Mouse (Mus musculus): Measurements from ENCODE around the gene 2410137M14Rik. TPM values are rescaled to one million over a fixed set of nuclear protein-coding genes. Genes with fewer than 3 reads are reported as not detected.

2410137M14Rik gene
- polyA plus RNA-seq, 1 experiment from 2014 or later = not detected

- Histone ChIP-seq H3K36me3 (peaks cover 22% of the 10 kb centered on the region), H3K4me1 (peaks cover 15% of the 10 kb centered on the region), H3K4me3 (replicated peaks) (peak overlapping the region; percentile 76), H3K9me3 (replicated peaks) (no peaks in the 10 kb centered on the region), H3K4me2 (peak overlapping the region; percentile 78), H3K27me3 (no peaks in the 10 kb centered on the region), H3K9ac (peak overlapping the region; percentile 74), H3K27ac (peak overlapping the region; percentile 85)
- peak; percentile 24; the same call in 1 of the 2 replicates for ATAC-seq (replicated peaks; ENCODE audit: low FRiP score)
- 9% methylated on average over 12 of the region's 12 CpGs for WGBS
Observed at GRCm38 (mm10) chr17:36958884-36959283, 22.2 kb downstream of the 2410137M14Rik start.

GRCm38 (mm10) chr17:36957999-36958743 is 22.9 kb downstream of the 2410137M14Rik start, which contains the start of the genes Znrd1 and Znrd1as:
Znrd1 (minus strand) TSS chr17:36958559.
Znrd1as (plus strand) TSS chr17:36958592.
- H3K9me3 ChIP-seq (replicated peaks) = no peaks in the 10 kb centered on the region
- under 1% methylated on average over 46 of the region's 46 CpGs for WGBS
- H3K9ac ChIP-seq = peak within 1 kb of the TSS; percentile 74
- peaks cover 22% of the 10 kb centered on the region for H3K36me3 ChIP-seq
- H3K4me1 ChIP-seq = peaks cover 15% of the 10 kb centered on the region
- peak within 1 kb of the TSS; percentile 76 for H3K4me3 ChIP-seq (replicated peaks)
- H3K27ac ChIP-seq = peak within 1 kb of the TSS; percentile 85
- H3K4me2 ChIP-seq = peak within 1 kb of the TSS; percentile 78
- peak; percentile 99 for ATAC-seq (replicated peaks; ENCODE audit: low FRiP score)
- no peaks in the 10 kb centered on the region for H3K27me3 ChIP-seq

- Histone ChIP-seq H3K27me3 (no peaks in the 10 kb centered on the region), H3K9me3 (replicated peaks) (no peaks in the 10 kb centered on the region), H3K4me1 (peaks cover 19% of the 10 kb centered on the region), H3K9ac (no peak overlapping the region), H3K27ac (no peak overlapping the region), H3K36me3 (peaks cover 35% of the 10 kb centered on the region), H3K4me2 (no peak overlapping the region), H3K4me3 (replicated peaks) (no peak overlapping the region)
- WGBS = 85% methylated on average over 1 of the region's 1 CpGs
- ATAC-seq (replicated peaks; ENCODE audit: low FRiP score) = no peak
Observed at GRCm38 (mm10) chr17:36953062-36953461, 28.0 kb downstream of the 2410137M14Rik start.

- Histone ChIP-seq H3K4me2 (no peak overlapping the region), H3K4me3 (replicated peaks) (no peak overlapping the region), H3K9ac (no peak overlapping the region), H3K27me3 (no peaks in the 10 kb centered on the region), H3K36me3 (peaks cover 35% of the 10 kb centered on the region), H3K9me3 (replicated peaks) (no peaks in the 10 kb centered on the region), H3K27ac (no peak overlapping the region), H3K4me1 (peaks cover 22% of the 10 kb centered on the region)
- ATAC-seq (replicated peaks; ENCODE audit: low FRiP score) = no peak
- 92% methylated on average over 2 of the region's 2 CpGs for WGBS
Observed at GRCm38 (mm10) chr17:36952631-36953030, 28.4 kb downstream of the 2410137M14Rik start.

- Histone ChIP-seq H3K9me3 (replicated peaks) (no peaks in the 10 kb centered on the region), H3K4me2 (peak within 1 kb of the TSS; percentile 72), H3K27me3 (peaks cover 8% of the 10 kb centered on the region), H3K36me3 (peaks cover 31% of the 10 kb centered on the region), H3K27ac (peak within 1 kb of the TSS; percentile 81), H3K4me3 (replicated peaks) (peak within 1 kb of the TSS; percentile 79), H3K4me1 (peaks cover 29% of the 10 kb centered on the region), H3K9ac (peak within 1 kb of the TSS; percentile 76)
- WGBS = 4% methylated on average over 36 of the region's 36 CpGs
- peak; percentile 97 for ATAC-seq (replicated peaks; ENCODE audit: low FRiP score)
Observed at GRCm38 (mm10) chr17:36950981-36951947, 29.8 kb downstream of the 2410137M14Rik start, which contains the start of gene Ppp1r11. Ppp1r11 (minus strand) TSS chr17:36951741.

GRCm38 (mm10) chr17:36949265-36949664 is 31.8 kb downstream of the 2410137M14Rik start:
- Histone ChIP-seq H3K4me3 (replicated peaks) (no peak overlapping the region), H3K36me3 (peaks cover 16% of the 10 kb centered on the region), H3K4me1 (peaks cover 30% of the 10 kb centered on the region), H3K9ac (no peak overlapping the region), H3K27me3 (peaks cover 28% of the 10 kb centered on the region), H3K27ac (no peak overlapping the region), H3K9me3 (replicated peaks) (no peaks in the 10 kb centered on the region), H3K4me2 (no peak overlapping the region)
- 86% methylated on average over 8 of the region's 8 CpGs for WGBS
- ATAC-seq (replicated peaks; ENCODE audit: low FRiP score) = no peak

GRCm38 (mm10) chr17:36948286-36948685 is 32.8 kb downstream of the 2410137M14Rik start:
- H3K27ac ChIP-seq = 0 out of 2 replicates have a peak overlapping the region, but pooled peaks have one; percentile 9
- WGBS = 88% methylated on average over 1 of the region's 1 CpGs
- no peak overlapping the region for H3K4me3 ChIP-seq (replicated peaks)
- peaks cover 40% of the 10 kb centered on the region for H3K4me1 ChIP-seq
- H3K9ac ChIP-seq = no peak overlapping the region
- H3K36me3 ChIP-seq = peaks cover 13% of the 10 kb centered on the region
- no peak overlapping the region for H3K4me2 ChIP-seq
- no peaks in the 10 kb centered on the region for H3K9me3 ChIP-seq (replicated peaks)
- no peak for ATAC-seq (replicated peaks; ENCODE audit: low FRiP score)
- H3K27me3 ChIP-seq = peaks cover 38% of the 10 kb centered on the region

GRCm38 (mm10) chr17:36947051-36947819 is 33.8 kb downstream of the 2410137M14Rik start:
- Histone ChIP-seq H3K4me3 (replicated peaks) (peak overlapping the region; percentile 60), H3K9ac (peak overlapping the region; percentile 56), H3K4me1 (peaks cover 50% of the 10 kb centered on the region), H3K27me3 (peaks cover 48% of the 10 kb centered on the region), H3K9me3 (replicated peaks) (no peaks in the 10 kb centered on the region), H3K4me2 (peak overlapping the region; percentile 97), H3K27ac (no peak overlapping the region), H3K36me3 (peaks cover 13% of the 10 kb centered on the region)
- ATAC-seq (replicated peaks; ENCODE audit: low FRiP score) = peak; percentile 47
- 2% methylated on average over 62 of the region's 62 CpGs for WGBS

GRCm38 (mm10) chr17:36944121-36944775 is 36.8 kb downstream of the 2410137M14Rik start:
- Histone ChIP-seq H3K36me3 (peaks cover 10% of the 10 kb centered on the region), H3K27me3 (peaks cover 69% of the 10 kb centered on the region), H3K9ac (no peak overlapping the region), H3K4me1 (peaks cover 38% of the 10 kb centered on the region), H3K4me3 (replicated peaks) (no peak overlapping the region; the same call in 1 of the 2 replicates), H3K27ac (no peak overlapping the region), H3K9me3 (replicated peaks) (no peaks in the 10 kb centered on the region), H3K4me2 (no peak overlapping the region)
- no peak for ATAC-seq (replicated peaks; ENCODE audit: low FRiP score)
- 15% methylated on average over 9 of the region's 9 CpGs for WGBS

GRCm38 (mm10) chr17:36943691-36944090 is 37.3 kb downstream of the 2410137M14Rik start:
- Histone ChIP-seq H3K9ac (no peak overlapping the region), H3K27ac (no peak overlapping the region), H3K27me3 (peaks cover 74% of the 10 kb centered on the region), H3K36me3 (peaks cover 4% of the 10 kb centered on the region), H3K4me1 (peaks cover 38% of the 10 kb centered on the region), H3K4me3 (replicated peaks) (peak overlapping the region; percentile 46; the same call in 1 of the 2 replicates), H3K9me3 (replicated peaks) (no peaks in the 10 kb centered on the region), H3K4me2 (peak overlapping the region; percentile 77)
- WGBS = 1% methylated on average over 5 of the region's 5 CpGs
- ATAC-seq (replicated peaks; ENCODE audit: low FRiP score) = no peak
